8 mouse cellular contexts compared by ENCODE assay signal in the genomic region with DNA sequence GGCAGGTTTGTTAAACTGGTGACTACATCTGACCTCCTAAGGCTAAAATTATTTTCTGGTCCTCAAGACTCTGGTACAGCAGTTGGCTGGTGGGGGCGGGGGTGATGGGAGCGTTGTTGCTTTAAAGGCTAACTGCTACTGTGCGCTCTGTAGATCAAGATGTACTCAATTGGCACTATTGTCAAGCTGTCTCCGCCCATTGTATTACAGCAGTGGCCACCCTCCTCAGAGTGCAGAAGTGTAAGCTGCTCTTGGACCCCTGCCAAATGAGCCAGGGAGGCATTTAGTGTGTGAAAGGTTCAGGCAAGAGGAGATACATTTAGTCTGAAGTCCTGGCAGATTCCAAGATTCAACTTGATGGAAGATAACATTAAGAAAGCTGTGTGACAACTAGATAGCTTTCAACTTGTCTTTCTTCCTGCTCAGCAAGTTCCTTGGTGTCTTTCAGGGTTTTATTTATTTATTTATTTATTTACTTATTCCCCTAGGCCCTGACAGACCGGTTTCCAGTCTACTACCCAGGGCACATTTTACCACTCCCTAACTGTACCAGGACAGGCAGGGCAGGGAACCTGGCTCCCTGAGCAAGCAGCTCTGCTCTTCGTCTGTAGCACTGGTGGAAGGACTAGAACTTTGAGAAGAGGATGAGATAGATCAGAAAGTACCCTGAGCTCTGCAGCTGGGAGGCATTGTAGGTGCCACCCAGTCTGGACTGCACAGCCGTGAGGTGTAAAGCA.
DNase-seq lines count a peak whose midpoint lies in the region; ATAC-seq lines count a peak whose summit lies in the region.

No protein-coding gene starts in this region.

- peak; percentile 63; the same call in 1 of the 2 replicates for ATAC-seq in forebrain, embryonic 13.5 days
- ATAC-seq in intestine, embryonic 16.5 days, result peak; percentile 75
- ATAC-seq in midbrain, embryonic 12.5 days (ENCODE audit: low FRiP score, low read depth), result peak; percentile 80

- WGBS in forebrain, embryonic 13.5 days, result 20% methylated on average over 7 of the region's 7 CpGs
- 35% methylated on average over 7 of the region's 7 CpGs for WGBS in intestine, embryonic 16.5 days
- WGBS in midbrain, embryonic 12.5 days, result 44% methylated on average over 7 of the region's 7 CpGs

- H3K4me2 ChIP-seq in forebrain, embryonic 13.5 days, result peak overlapping the region; percentile 93
- no peak overlapping the region for H3K4me2 ChIP-seq in intestine, embryonic 16.5 days (ENCODE audit: low read depth, low read length)
- H3K4me2 ChIP-seq in midbrain, embryonic 12.5 days (replicated peaks), result no peak overlapping the region; the same call in 1 of the 2 replicates

- H3K9ac ChIP-seq in forebrain, embryonic 13.5 days, result no peak overlapping the region
- H3K9ac ChIP-seq in intestine, embryonic 16.5 days (ENCODE audit: low read depth, low read length), result no peak overlapping the region
- no peak overlapping the region for H3K9ac ChIP-seq in midbrain, embryonic 12.5 days (replicated peaks)

- no peak overlapping the region for H3K4me3 ChIP-seq in forebrain, embryonic 13.5 days
- no peak overlapping the region for H3K4me3 ChIP-seq in intestine, embryonic 16.5 days (ENCODE audit: low read length)
- H3K4me3 ChIP-seq in midbrain, embryonic 12.5 days, result no peak overlapping the region

- H3K36me3 ChIP-seq in forebrain, embryonic 13.5 days (ENCODE audit: poor library complexity, severe bottlenecking), result no peaks in the 10 kb centered on the region
- no peaks in the 10 kb centered on the region for H3K36me3 ChIP-seq in intestine, embryonic 16.5 days (ENCODE audit: control insufficient read depth, insufficient read depth, low read length)
- no peaks in the 10 kb centered on the region for H3K36me3 ChIP-seq in midbrain, embryonic 12.5 days

- H3K27me3 ChIP-seq in forebrain, embryonic 13.5 days, result no peaks in the 10 kb centered on the region
- H3K27me3 ChIP-seq in intestine, embryonic 16.5 days (replicated peaks; ENCODE audit: control insufficient read depth, insufficient read depth, low read length), result peaks cover 8% of the 10 kb centered on the region; the same call in 1 of the 2 replicates
- H3K27me3 ChIP-seq in midbrain, embryonic 12.5 days, result peaks cover 37% of the 10 kb centered on the region

- H3K27ac ChIP-seq in forebrain, embryonic 13.5 days, result peak overlapping the region; percentile 21; the same call in 1 of the 2 replicates
- no peak overlapping the region for H3K27ac ChIP-seq in intestine, embryonic 16.5 days (ENCODE audit: low read length)
- H3K27ac ChIP-seq in midbrain, embryonic 12.5 days (replicated peaks), result no peak overlapping the region

- peaks cover 37% of the 10 kb centered on the region for H3K4me1 ChIP-seq in forebrain, embryonic 13.5 days
- H3K4me1 ChIP-seq in intestine, embryonic 16.5 days (ENCODE audit: control insufficient read depth, insufficient read depth, low read length), result peaks cover 19% of the 10 kb centered on the region; the same call in 1 of the 2 replicates
- H3K4me1 ChIP-seq in midbrain, embryonic 12.5 days, result peaks cover 42% of the 10 kb centered on the region

- DNase-seq in kidney, adult 11 months, result peak; percentile 24
- DNase-seq in kidney, adult 9 months, result no peak
- DNase-seq in ZHBTc4 (ENCODE audit: low read depth, low spot score), result peak; percentile 76
- peak; percentile 64 for DNase-seq in urinary bladder, postnatal 25 days (ENCODE audit: low spot score)
- DNase-seq in B cell, adult 2 months, result no peak

- no peaks in the 10 kb centered on the region for H3K9me3 ChIP-seq in forebrain, embryonic 13.5 days (replicated peaks)
- no peaks in the 10 kb centered on the region for H3K9me3 ChIP-seq in intestine, embryonic 16.5 days (ENCODE audit: control insufficient read depth, low read length)
- H3K9me3 ChIP-seq in midbrain, embryonic 12.5 days, result no peaks in the 10 kb centered on the region

Comparison
In these comparisons a context has a peak if more than half of its experiments do, and no peak if none do; other contexts are left out.
1. DNase-seq: peak in kidney, adult 11 months (single experiment), ZHBTc4 (single experiment) and urinary bladder, postnatal 25 days (single experiment); none in kidney, adult 9 months (single experiment) and B cell, adult 2 months (0 of 2).
2. Peak in every context shown above with its lines, with median percentiles within 50 percentile points of each other: ATAC-seq.